Mouse (Mus musculus) naive thymus-derived CD4-positive, alpha-beta T cell, adult 2 months (primary cell): Measurements from ENCODE around the gene Nectin2.
A peak's percentile ranks its signal among the peaks of the same experiment; 100 is the strongest.
"Not testable (repeated sequence)": the region's sequence is repeated elsewhere in the genome, so short reads cannot be mapped to it uniquely, and the experiment has no call there.

Source experiments
- DNase-seq: peaks from one replicate; pipeline ENCODE4 v3.0.0-alpha.2; 2011; ENCODE audit warnings: low read depth

The Nectin2 gene

GRCm38 (mm10) chr7:19750217-19751069, at the start of gene Nectin2:
Nectin2 (minus strand) TSS chr7:19750483.
- DNase-seq, result peak; percentile 68

DNA sequence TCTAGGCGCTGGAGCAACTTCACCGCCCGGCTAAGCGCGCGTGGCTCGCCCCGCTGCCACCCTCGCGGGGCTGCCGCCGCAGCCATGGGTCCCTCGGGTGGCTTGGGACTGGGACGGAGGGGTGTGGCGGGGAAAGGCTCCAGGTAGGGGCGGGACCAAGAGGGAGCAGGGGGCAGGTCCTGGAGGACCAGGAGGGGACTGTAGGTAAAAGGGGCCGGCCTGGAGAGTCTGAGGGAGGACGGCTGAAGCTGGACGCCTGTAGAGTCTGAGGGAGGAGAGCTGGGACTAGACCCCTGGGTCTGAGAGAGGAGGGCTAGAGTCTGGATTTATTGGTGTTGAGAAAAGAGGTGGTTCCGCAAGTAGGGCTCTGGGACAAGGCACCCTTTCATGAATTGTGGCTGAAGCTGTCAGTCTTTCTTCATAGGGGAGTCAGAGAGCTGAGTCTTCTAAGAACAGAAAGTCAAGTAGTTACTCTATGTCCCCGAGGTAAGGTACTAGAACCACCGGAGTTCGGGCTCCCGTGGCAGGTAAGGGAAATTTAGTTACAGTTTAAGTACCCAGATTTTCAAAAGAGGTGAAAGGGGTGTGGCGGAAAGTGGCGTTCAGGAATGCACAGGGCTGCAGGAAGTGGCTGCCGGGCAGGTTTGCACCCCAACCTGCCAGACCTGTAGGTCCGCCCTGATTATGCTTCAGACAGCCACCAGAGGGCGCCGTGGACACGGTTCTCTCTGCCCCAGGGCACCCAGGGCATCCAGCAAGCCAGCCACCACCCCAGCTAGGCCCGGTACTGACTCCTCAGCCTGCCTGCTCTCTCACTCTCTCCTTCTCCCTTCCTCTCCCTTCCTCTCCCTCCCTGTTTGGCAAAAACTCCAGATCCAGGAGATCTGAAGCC, 46.7 kb upstream of the Nectin2 start, which contains the start of gene Cblc:
TSS of gene Cblc (minus strand) at position 113 of the 892 bp plus-strand sequence.
- DNase-seq, result peak; percentile 93

GRCm38 (mm10) chr7:19796254-19796653, 46.0 kb upstream of the Nectin2 start:
- DNase-seq, result no peak

GRCm38 (mm10) chr7:19795236-19795635, 45.0 kb upstream of the Nectin2 start:
- DNase-seq, result no peak

DNA sequence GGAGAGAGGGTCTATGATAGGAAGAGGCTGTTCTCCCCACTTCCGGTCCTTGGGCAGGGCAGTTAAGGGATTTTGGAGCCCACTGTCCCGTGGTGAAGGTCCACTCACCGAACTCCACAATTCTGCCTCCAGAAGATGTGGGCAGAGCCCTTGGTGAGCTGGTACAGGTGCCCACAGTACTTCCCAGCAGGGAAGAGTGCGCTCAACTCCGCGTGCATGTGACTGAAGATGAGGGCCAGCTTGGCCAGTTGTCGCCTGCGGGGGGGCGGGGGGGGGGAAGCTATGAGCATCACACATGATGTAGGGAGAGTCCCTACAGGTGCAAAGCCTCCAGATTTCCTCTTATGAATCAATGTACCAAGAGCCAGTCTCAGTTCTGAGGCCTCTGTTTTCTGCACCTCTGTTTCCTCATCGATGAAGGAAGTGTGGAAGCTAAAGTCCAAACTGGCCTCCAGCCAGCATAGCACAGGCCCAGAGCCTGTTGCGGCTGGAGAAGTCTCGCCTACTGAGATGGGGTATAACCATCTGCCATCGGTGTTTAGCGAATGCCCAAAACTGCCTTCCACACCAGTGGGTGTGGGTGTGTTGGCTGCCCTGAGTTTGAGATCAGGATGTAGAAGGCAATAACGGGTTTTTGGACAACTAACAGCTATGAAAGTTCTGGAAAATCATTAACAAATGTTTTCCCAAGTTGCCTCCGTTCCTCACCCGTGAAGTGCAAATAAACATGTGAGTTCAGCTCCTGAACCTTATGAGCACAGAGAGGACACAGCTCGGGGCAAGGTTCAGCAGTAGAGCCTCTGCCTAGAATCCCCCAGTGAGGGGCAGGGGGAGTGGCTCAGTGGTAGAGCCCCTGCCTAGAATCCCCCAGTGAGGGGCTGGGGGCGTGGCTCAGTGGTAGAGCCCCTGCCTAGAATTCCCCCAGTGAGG, 42.7 kb upstream of the Nectin2 start:
- DNase-seq, result no peak

DNA sequence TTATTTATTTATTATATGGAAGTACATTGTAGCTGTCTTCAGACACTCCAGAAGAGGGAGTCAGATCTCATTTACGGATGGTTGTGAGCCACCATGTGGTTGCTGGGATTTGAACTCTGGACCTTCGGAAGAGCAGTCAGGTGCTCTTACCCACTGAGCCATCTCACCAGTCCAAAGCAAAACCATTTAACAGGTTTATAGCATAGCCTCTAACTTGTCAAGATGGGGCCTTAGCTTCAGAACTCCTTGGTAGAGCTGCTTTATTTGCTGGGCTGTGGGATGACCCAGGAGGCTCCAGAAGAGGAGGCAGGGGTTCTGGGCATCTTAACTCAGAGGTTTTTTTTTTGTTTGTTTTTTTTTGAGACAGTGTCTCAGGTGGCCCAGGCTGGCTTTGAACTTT, 41.2 kb upstream of the Nectin2 start:
- DNase-seq, result not testable (repeated sequence)

- peak; percentile 92 for DNase-seq
Observed at GRCm38 (mm10) chr7:19789904-19790347, 39.6 kb upstream of the Nectin2 start.

DNA sequence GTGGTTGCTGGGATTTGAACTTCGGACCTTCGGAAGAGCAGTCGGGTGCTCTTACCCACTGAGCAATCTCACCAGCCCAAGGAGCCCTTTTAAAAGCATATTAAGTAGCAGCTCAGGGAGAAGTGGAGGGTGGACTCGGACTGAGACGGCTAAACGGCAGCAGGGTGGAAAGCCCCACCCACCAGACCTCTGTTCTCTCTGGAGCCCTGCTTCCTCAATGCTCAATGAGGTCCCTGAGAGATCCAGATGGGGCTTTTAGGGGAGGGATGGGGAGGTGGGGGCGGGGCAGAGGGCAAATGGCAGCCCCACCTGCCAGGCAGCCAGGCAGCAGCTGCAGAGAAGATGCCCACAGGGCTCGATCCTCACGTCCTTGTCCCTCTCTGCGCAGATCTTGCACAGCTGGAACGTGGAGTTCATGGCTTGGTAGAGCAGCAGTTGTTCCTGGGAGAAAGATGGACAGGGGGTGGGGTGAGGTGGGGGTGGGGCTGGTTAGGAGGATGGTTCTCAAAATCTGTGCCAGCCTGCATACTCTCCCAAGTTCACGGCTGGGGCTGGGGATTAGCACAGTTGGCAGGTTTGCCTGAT, 35.7 kb upstream of the Nectin2 start:
- DNase-seq, result no peak

- no peak for DNase-seq
Observed at GRCm38 (mm10) chr7:19784764-19785535, 34.7 kb upstream of the Nectin2 start.

GRCm38 (mm10) chr7:19783630-19784029, 33.3 kb upstream of the Nectin2 start:
- no peak for DNase-seq

DNA sequence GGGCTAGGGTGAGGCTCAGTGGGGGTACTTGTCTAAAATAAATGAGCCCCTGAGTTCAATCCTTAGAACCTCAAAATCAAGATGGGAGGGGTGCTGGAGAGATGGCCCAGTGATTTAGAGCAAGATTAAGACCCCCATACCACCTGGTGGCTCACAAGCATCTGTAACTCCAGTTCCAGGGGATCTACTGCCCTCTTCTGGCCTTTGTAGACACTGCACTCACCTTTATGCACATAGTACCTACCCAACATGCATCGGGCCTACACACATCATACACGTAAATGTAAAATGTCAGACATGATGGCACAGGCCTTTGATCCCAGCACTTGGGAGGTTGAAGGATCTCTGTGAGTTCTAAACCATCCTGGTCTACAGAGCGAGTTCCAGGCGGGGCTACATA, 32.4 kb upstream of the Nectin2 start:
- DNase-seq, result no peak

GRCm38 (mm10) chr7:19781741-19782140, 31.5 kb upstream of the Nectin2 start:
- DNase-seq, result no peak

GRCm38 (mm10) chr7:19779903-19780302, 29.6 kb upstream of the Nectin2 start:
- DNase-seq, result no peak

DNA sequence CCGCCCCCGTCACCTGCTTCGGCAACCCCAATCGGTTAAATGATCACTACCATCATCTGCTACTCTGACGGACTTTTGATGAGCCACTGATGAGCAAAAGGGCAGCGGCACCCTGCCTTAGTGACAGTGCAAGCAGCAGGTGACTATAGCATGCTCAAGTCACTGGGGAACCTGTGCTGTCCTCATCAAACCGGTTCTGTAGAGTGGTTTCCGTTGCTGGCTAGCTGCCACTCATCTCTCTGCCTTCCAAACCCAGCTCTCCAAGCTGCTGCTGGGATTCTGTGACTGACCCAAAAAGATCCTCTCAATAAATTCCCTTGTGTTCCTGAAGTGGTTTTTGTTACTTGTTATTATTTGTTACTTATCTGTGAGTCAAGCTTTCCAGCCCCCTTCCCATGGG, 28.4 kb upstream of the Nectin2 start:
- no peak for DNase-seq

- DNase-seq, result no peak
Observed at GRCm38 (mm10) chr7:19777049-19777723, 26.9 kb upstream of the Nectin2 start.

DNA sequence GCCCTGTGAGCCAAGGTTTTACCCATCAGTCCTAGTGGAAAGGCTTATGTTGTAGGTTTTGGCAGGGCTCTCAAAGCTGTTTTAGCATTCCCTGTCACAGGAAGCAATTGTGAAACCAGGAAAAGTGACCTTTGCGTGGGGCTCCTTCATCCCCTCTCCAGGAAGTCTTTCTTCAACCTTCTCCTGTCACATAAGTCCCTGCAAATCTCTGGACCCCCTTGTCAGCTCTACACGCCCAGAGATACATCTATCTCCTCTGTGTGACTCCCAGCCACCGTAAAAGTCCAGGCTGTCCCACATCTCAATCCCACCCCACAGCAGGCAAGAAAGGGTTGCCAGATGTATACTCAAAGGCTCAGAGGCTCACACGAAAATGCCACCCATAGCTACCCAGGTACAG, 21.4 kb upstream of the Nectin2 start:
- DNase-seq, result no peak

- no peak for DNase-seq
Observed at GRCm38 (mm10) chr7:19770984-19771391, 20.7 kb upstream of the Nectin2 start, which contains the start of gene Bcam. Bcam (minus strand) TSS chr7:19771016.

GRCm38 (mm10) chr7:19770375-19770754, 20.1 kb upstream of the Nectin2 start:
- DNase-seq, result peak; percentile 48

DNA sequence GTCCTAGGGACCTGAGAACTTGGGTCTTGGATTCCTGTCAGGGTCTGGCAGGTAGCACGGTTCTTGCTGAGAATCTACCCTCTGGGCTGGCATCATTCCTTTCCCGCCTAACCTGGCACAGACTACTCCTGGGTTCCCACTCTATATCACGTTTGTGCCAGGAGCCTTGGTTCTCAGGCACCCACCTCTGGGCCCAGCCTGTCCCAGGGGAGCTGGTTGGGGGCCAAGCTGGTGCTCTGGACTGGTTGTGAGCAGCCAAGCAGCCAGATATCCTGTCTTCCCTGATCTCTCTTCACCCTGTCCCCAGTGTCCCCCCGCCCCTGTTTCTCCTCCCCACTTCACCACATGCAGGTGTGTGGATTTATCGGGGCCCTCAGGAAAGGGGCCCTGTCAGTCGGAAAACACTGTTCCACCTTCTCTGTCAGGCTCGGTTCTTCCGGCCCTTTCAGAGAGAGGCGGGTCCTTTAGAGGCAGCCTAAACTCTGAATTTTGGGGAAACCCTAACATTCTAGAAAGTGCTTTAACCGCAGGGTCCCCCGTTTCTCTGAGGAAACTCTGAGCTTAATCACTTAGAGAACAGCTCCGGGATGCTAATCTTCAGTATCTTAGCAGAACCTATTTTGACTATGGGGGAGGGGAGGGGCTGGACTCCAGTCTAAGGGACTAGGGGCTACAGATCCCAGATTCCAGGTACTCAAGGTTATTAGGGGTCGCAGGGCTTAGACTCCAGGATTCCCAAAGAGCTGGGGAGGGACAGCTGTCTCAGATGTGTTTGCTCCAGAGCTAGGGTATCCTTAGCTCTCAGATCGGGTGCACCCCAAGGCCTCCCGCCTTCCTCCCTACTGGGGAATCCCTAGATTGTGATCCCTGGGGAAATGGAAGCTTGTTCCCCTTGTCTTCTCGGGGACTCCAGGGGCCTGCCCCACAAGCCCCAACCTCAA, 19.4 kb upstream of the Nectin2 start:
- DNase-seq, result peak; percentile 17
